Mouse (Mus musculus): Measurements from ENCODE around the gene Tbx21.

The Tbx21 gene

GRCm38 (mm10) chr11:97114671-97115601, at the start of gene Tbx21:
Gene Tbx21, minus strand, starts transcription at chr11:97115331.
- peak; percentile 61 for DNase-seq (ENCODE audit: low spot score)

DNA sequence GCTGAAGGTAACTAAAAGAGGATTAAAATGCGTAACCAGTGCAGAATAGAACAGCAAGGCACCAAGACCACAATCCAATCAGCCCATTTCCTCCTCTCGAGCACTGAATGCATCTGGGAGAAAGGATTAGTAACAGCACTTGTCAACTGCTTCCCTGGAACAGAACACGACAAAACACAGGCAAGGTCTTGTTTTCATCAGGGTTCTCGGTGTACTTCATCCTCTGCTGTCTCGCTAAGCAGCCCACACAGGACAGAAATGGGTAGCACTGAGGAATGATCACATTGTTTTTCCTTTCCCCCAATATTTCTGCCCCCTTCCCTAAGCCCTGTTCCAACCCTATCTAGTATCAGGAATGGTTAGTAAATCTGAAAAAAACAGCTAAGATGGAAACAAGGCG, 45.2 kb upstream of the Tbx21 start:
- no peak for DNase-seq (ENCODE audit: low spot score)

DNA sequence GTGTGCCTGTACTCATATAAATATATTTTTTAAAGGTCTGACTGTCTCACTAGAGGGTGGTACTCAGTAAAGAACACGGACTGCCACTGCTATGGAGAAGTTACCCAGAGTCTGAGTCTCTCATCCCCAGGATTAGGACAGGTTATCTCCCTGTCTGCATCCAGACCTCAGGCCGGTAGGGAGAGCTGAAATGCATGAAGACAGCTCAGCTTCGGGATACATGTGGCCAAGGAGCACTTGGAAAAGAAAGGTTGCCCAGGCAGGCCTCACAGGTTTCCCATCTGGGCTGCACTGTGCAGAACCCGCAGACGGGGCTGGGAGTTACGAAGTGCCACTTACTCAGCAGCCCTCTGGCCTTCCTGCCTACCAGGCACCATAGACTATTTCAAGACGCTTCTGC, 41.9 kb upstream of the Tbx21 start:
- no peak for DNase-seq (ENCODE audit: low spot score)

GRCm38 (mm10) chr11:97152662-97153287, 37.6 kb upstream of the Tbx21 start:
- peak; percentile 55 for DNase-seq (ENCODE audit: low spot score)

- DNase-seq (ENCODE audit: low spot score): peak; percentile 53
These were observed 36.9 kb upstream of the Tbx21 start for GRCm38 (mm10) chr11:97152023-97152426.

DNA sequence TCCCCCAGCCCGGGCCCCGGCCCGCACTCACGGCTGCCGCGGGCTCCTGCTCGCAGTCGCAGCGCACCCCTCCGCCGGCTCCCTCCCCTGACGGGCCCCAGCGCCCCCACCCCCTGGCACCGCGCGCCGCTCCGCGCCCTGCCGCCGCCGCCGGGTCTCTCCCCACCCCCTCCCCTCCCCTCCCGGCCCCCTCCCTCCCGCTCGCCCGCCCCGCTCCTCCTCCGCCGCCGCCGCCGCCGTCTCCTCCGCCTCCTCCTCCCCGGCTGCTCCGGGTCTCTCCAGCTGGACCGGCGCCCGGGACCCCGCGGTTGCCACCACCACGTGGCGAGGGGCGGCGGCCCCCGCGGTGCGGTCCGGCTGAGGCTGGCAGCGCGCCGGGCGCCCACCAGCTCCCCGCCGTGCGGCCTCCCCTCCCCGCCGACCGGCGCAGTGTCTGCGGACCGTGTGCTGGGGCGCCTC, 36.2 kb upstream of the Tbx21 start, which contains the start of gene Tbkbp1:
Gene Tbkbp1 (minus strand): TSS at position 153 of the 459 bp plus-strand sequence.
- DNase-seq (ENCODE audit: low spot score): no peak

DNA sequence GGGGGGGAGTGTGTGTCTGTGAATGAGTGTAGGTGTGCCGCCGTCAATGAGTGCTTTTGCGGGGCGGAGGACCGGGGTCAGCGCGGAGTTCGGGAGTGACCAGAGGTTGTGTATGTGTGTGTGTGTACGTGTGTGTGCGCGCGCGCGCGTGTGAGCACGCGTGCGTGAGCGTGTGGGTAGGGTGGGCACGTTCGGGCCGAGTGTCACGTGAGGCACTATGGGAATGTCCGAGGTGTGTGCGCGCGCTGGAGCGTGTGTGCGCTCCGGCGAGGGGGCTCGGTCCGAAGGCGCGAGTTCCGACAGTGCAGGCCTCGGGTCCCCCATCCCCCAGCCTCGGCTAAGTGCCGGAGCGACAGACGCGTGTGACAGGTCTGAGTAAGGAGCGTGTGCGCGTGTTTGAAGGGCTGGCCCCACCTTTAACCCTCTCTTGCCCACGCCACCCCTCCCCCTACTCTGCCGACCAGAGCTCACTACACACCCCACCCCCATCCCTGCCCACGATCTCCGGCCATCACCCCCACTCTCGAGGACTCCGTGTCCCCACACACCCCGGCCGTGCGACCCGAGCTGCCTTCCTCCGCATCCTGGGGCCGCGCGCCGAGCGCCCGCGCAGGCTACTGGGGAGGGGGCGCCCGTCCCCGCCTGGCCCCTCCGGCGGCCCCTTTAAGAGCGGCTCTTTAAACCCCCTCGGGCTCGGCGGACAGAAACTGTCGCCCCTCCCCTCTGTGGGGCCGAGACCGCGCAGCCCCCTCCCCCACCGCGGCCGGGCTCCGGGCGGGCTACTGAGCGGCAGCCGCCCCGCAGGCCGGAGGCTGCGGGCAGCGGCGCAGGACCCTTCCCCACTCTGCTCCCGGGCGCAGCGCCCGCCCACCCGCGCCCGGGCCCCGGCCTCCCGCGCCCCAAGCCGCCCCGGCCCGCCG, 35.5 kb upstream of the Tbx21 start:
- peak; percentile 87 for DNase-seq (ENCODE audit: low spot score)

- DNase-seq (ENCODE audit: low spot score): peak; percentile 47
These were observed 34.9 kb upstream of the Tbx21 start for GRCm38 (mm10) chr11:97149995-97150410.

- DNase-seq (ENCODE audit: low spot score): no peak
These were observed 33.9 kb upstream of the Tbx21 start for GRCm38 (mm10) chr11:97149026-97149425.

- no peak for DNase-seq (ENCODE audit: low spot score)
These were observed 33.5 kb upstream of the Tbx21 start for GRCm38 (mm10) chr11:97148591-97148990.

DNA sequence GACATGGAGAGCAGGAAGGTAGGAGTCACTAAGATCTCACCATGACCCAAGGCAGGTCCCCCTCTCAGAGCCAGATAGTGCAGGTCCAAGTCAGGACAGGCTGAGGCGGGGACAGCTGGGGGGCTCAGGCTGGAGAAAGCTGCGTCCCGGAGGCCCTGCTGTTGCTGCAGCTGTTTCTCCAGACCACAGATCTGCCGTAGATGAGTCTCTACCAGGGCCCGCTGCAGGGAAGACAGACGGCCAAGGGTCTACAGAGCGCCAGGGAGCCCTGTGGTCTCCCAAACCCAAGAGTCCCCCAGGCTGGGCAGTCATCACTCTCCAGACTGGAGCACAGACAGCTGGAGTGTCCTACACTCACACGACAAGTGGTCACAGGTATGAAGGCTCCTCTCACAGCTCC, 32.2 kb upstream of the Tbx21 start:
- DNase-seq (ENCODE audit: low spot score): no peak

- peak; percentile 89 for DNase-seq (ENCODE audit: low spot score)
These were observed 31.6 kb upstream of the Tbx21 start for GRCm38 (mm10) chr11:97146724-97147123.

DNA sequence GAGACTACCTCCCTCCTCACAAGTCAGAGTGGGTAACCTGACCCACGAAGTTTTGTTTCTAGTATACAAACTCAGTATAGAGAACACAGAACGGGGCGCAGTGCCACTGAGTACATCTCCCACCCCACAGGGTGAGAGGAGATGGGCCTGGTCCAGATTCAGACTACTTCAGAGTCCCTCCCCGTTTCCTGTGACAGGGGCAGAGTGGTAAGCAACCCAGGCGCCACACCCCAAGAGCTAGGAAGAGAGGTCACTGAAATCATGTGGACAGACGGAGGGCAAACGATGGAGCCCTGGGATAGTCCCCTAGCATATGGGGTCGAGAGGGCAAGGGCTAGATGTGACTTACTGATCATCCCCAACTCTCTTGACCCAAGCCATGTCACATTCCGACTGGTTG, 30.8 kb upstream of the Tbx21 start:
- no peak for DNase-seq (ENCODE audit: low spot score)

DNA sequence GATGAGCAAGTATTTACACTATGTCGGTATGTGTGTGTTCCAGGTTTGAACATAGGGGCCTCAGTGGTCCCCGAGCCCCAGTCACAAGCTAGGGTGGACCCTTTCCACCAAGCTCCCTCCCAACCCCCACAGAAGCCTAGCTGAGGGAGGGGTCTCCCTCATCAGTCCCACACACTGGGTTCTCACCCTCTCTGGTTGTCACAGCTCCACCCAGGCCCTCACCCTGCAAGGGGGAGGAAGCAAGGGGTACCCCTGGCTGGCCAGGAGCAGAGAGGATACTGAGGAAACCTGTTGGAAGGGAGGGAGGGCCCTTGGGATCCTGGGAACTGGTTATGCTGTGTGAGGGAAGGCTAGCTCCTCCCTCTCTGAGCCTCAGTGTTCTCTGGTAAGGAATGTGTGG, 30.2 kb upstream of the Tbx21 start:
- DNase-seq (ENCODE audit: low spot score): no peak

- DNase-seq (ENCODE audit: low spot score): no peak
These were observed 28.2 kb upstream of the Tbx21 start for GRCm38 (mm10) chr11:97143196-97143900.

DNA sequence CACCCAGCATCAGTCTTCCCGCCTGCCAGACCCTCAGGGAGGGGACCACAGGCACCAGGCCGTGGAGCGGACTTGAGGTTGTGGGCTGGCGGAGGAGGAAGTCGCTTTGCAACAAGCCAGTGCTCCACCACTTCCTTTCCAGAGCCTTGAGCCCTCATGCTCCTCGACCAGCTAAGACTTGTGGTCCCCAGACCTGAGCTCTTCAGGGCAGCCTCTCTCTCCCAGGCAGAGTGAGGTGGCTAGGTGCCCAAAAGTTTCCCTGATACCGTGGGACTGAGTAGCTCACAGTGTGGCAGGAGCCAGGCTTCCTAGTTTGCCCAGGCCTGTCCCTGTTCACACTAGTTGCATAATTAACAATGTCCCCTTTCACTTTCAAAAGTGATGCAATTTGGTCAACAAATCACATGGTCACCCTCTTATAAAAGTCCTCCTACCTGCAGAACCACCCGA, 27.1 kb upstream of the Tbx21 start:
- no peak for DNase-seq (ENCODE audit: low spot score)

- no peak for DNase-seq (ENCODE audit: low spot score)
These were observed 25.7 kb upstream of the Tbx21 start for GRCm38 (mm10) chr11:97140811-97141210.

DNA sequence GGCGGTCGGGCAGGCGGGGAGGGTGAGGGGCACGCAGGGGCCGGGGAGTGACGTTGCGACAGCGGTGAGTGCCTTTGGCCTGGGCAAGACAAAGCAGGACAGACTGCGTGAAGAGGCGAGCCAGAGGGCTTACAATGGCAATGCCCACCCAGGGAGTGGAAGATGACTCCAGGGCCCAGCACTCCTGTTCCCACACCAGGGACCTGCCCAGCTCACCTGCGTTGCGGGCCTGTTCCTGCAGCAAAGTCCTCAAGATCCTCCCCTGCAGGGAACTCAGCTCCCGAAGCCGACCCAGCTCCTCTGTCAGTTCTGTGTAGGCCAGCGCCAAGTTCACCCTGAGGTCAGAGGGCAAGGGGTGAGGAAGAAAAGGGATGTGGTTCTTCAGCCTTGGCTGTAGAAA, 24.1 kb upstream of the Tbx21 start:
- DNase-seq (ENCODE audit: low spot score): no peak

GRCm38 (mm10) chr11:97138554-97139226, 23.6 kb upstream of the Tbx21 start:
- DNase-seq (ENCODE audit: low spot score): no peak

DNA sequence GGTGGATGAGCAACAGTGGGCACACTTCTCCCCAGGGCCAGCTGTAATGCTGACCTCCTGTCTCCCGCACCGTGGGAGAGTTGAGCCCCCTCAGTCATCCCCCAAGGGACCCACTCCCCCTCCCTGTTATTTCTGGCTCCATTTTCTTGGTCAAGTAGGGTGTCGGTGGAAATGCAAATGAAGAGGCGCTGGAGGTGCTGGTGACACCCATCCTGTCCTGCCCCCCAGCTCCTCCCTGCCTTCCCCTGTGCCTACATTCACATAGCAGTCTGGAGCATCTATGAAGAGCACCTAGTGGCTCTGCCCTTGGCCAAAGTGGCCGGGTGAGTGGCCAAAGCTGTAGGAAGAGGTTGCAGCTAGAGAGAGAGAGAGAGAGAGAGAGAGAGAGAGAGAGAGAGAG, 18.1 kb upstream of the Tbx21 start:
- DNase-seq (ENCODE audit: low spot score): no peak

DNA sequence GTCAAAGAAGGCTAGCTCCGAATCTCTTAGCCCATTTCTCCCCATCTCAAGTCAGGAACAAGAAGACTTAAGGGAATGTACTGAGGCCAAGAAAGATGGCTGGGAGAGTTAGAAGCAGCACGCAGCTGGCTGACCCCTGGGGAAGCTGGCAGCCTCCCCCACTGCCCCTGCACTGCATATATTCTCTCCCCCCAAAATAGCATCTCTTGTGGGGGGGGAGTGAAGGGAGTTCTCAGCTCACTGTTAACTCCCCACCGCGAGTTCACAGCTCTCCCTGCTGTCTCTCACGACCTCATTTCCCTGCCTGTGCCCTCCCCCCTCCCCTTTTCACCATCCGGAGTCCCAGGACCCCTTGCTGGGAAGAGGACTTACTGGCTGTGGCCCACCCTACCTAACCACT, 17.1 kb upstream of the Tbx21 start:
- DNase-seq (ENCODE audit: low spot score): no peak

Data from embryo, embryonic 10.5 days (tissue).